Mouse (Mus musculus) frontal cortex, adult (tissue): ENCODE measurements at regions not wholly inside any gene's neighbourhood (a gene's known extent, or its start where the extent isn't known, plus 50 kb on each side); places are given as distances from the start of the nearest gene placed in this dataset.
"Not testable (repeated sequence)": the region's sequence is repeated elsewhere in the genome, so short reads cannot be mapped to it uniquely, and the experiment has no call there.

Experiments used
- ATAC-seq: cut with Nextera tagmentation; 2 replicates; pipeline ENCODE4 v1.9.2; 2017; ENCODE audit warnings: mild to moderate bottlenecking, moderate library complexity, mixed read lengths; ENCODE audit not compliant: low TSS enrichment

GRCm38 (mm10) chrX:75734628-75735302 lies 140.2 kb downstream of the Pls3 start:
- not testable (repeated sequence) for ATAC-seq

GRCm38 (mm10) chrX:75733651-75734050 lies 141.3 kb downstream of the Pls3 start:
- not testable (repeated sequence) for ATAC-seq

- not testable (repeated sequence) for ATAC-seq
Observed at GRCm38 (mm10) chrX:75729791-75730190, 145.2 kb downstream of the Pls3 start.

GRCm38 (mm10) chrX:75728507-75728906 lies 146.5 kb downstream of the Pls3 start:
- ATAC-seq = peak; percentile 50; the same call in 1 of the 2 replicates

GRCm38 (mm10) chrX:75723542-75723941 lies 145.5 kb upstream of the Rab39b start:
- ATAC-seq = peak; percentile 52; the same call in 1 of the 2 replicates

GRCm38 (mm10) chrX:75699949-75700348 lies 121.9 kb upstream of the Rab39b start:
- no peak for ATAC-seq

- ATAC-seq = not testable (repeated sequence)
Observed at GRCm38 (mm10) chrX:75675271-75675670, 97.2 kb upstream of the Rab39b start.

GRCm38 (mm10) chrX:75673920-75674665 lies 96.1 kb upstream of the Rab39b start:
- peak; percentile 98 for ATAC-seq

- no peak for ATAC-seq
Observed at GRCm38 (mm10) chrX:75673586-75673919, 95.5 kb upstream of the Rab39b start.

GRCm38 (mm10) chrX:75672976-75673375 lies 94.9 kb upstream of the Rab39b start:
- peak; percentile 1; the same call in 1 of the 2 replicates for ATAC-seq

- no peak for ATAC-seq
Observed at GRCm38 (mm10) chrX:75667636-75668035, 89.6 kb upstream of the Rab39b start.

GRCm38 (mm10) chrX:75643402-75643801 lies 65.4 kb upstream of the Rab39b start:
- ATAC-seq = no peak
